Mouse (Mus musculus): ENCODE results near the gene Atp23. TPM values are rescaled to one million over a fixed set of nuclear protein-coding genes. Genes with fewer than 3 reads are reported as not detected.

Atp23 gene
- polyA plus RNA-seq, 2 experiments = 14.6 to 20.4 TPM

- Histone ChIP-seq H3K4me1 (ENCODE audit: control insufficient read depth, insufficient read depth, low read length) (peaks cover 15% of the 10 kb centered on the region), H3K9ac (ENCODE audit: low read depth, low read length, severe bottlenecking) (no peak overlapping the region), H3K9me3 (ENCODE audit: control insufficient read depth, low read length) (0 out of 2 replicates have a peak, but pooled peaks cover 5% of the 10 kb centered on the region), H3K27ac (replicated peaks; ENCODE audit: low read depth, low read length) (no peak overlapping the region), H3K4me3 (replicated peaks; ENCODE audit: low read length) (no peak overlapping the region), H3K36me3 (ENCODE audit: control insufficient read depth, insufficient read depth, low read length) (no peaks in the 10 kb centered on the region), H3K4me2 (replicated peaks; ENCODE audit: low read depth, low read length, severe bottlenecking) (peak overlapping the region; percentile 41; the same call in 1 of the 2 replicates), H3K27me3 (ENCODE audit: control insufficient read depth, insufficient read depth, low read length) (no peaks in the 10 kb centered on the region)
- WGBS = 44% methylated on average over 12 of the region's 12 CpGs
- DNase-seq (ENCODE audit: low spot score) = no peak
- no peak for ATAC-seq (ENCODE audit: low FRiP score, low read depth)
- TF ChIP-seq POLR2A (IDR thresholded peaks at IDR 0.05; ENCODE audit: borderline replicate concordance, extremely low read depth, insufficient read depth, insufficient read length) = no peak
These were observed 56.5 kb downstream of the Atp23 start for GRCm38 (mm10) chr10:126844689-126845088.

- DNase-seq (ENCODE audit: low spot score) (no peak), ATAC-seq (ENCODE audit: low FRiP score, low read depth) (no peak)
- Histone ChIP-seq H3K36me3 (ENCODE audit: control insufficient read depth, insufficient read depth, low read length) (no peaks in the 10 kb centered on the region), H3K27ac (replicated peaks; ENCODE audit: low read depth, low read length) (no peak overlapping the region), H3K4me1 (ENCODE audit: control insufficient read depth, insufficient read depth, low read length) (peaks cover 3% of the 10 kb centered on the region), H3K9ac (ENCODE audit: low read depth, low read length, severe bottlenecking) (no peak overlapping the region), H3K9me3 (ENCODE audit: control insufficient read depth, low read length) (0 out of 2 replicates have a peak, but pooled peaks cover 5% of the 10 kb centered on the region), H3K4me3 (replicated peaks; ENCODE audit: low read length) (no peak overlapping the region), H3K27me3 (ENCODE audit: control insufficient read depth, insufficient read depth, low read length) (no peaks in the 10 kb centered on the region), H3K4me2 (replicated peaks; ENCODE audit: low read depth, low read length, severe bottlenecking) (no peak overlapping the region)
- no peak for TF ChIP-seq POLR2A (IDR thresholded peaks at IDR 0.05; ENCODE audit: borderline replicate concordance, extremely low read depth, insufficient read depth, insufficient read length)
These were observed 60.9 kb downstream of the Atp23 start for GRCm38 (mm10) chr10:126840266-126840665.

GRCm38 (mm10) chr10:126833006-126833405, 68.1 kb downstream of the Atp23 start:
- Histone ChIP-seq H3K4me3 (replicated peaks; ENCODE audit: low read length) (no peak overlapping the region), H3K4me2 (replicated peaks; ENCODE audit: low read depth, low read length, severe bottlenecking) (no peak overlapping the region), H3K9ac (ENCODE audit: low read depth, low read length, severe bottlenecking) (no peak overlapping the region), H3K27me3 (ENCODE audit: control insufficient read depth, insufficient read depth, low read length) (no peaks in the 10 kb centered on the region), H3K27ac (replicated peaks; ENCODE audit: low read depth, low read length) (no peak overlapping the region), H3K36me3 (ENCODE audit: control insufficient read depth, insufficient read depth, low read length) (no peaks in the 10 kb centered on the region), H3K4me1 (ENCODE audit: control insufficient read depth, insufficient read depth, low read length) (no peaks in the 10 kb centered on the region; the same call in 1 of the 2 replicates), H3K9me3 (ENCODE audit: control insufficient read depth, low read length) (no peaks in the 10 kb centered on the region)
- DNase-seq (ENCODE audit: low spot score) (no peak), ATAC-seq (ENCODE audit: low FRiP score, low read depth) (no peak)
- TF ChIP-seq POLR2A (IDR thresholded peaks at IDR 0.05; ENCODE audit: borderline replicate concordance, extremely low read depth, insufficient read depth, insufficient read length) = no peak
- 42% methylated on average over 5 of the region's 5 CpGs for WGBS

- no peak for DNase-seq (ENCODE audit: low spot score)
- peak; percentile 48; the same call in 1 of the 2 replicates for ATAC-seq (ENCODE audit: low FRiP score, low read depth)
- 64% methylated on average over 5 of the region's 5 CpGs for WGBS
- no peak overlapping the region for H3K9ac ChIP-seq (ENCODE audit: low read depth, low read length, severe bottlenecking)
- no peaks in the 10 kb centered on the region for H3K27me3 ChIP-seq (ENCODE audit: control insufficient read depth, insufficient read depth, low read length)
- no peaks in the 10 kb centered on the region; the same call in 1 of the 2 replicates for H3K4me1 ChIP-seq (ENCODE audit: control insufficient read depth, insufficient read depth, low read length)
- no peaks in the 10 kb centered on the region for H3K9me3 ChIP-seq (ENCODE audit: control insufficient read depth, low read length)
- no peak overlapping the region for H3K4me2 ChIP-seq (replicated peaks; ENCODE audit: low read depth, low read length, severe bottlenecking)
- H3K27ac ChIP-seq (replicated peaks; ENCODE audit: low read depth, low read length) = no peak overlapping the region
- H3K4me3 ChIP-seq (replicated peaks; ENCODE audit: low read length) = no peak overlapping the region
- TF ChIP-seq POLR2A (IDR thresholded peaks at IDR 0.05; ENCODE audit: borderline replicate concordance, extremely low read depth, insufficient read depth, insufficient read length) = no peak
- no peaks in the 10 kb centered on the region for H3K36me3 ChIP-seq (ENCODE audit: control insufficient read depth, insufficient read depth, low read length)
These were observed 69.8 kb downstream of the Atp23 start for GRCm38 (mm10) chr10:126831329-126831728.

- DNase-seq (ENCODE audit: low spot score) = no peak
- peaks cover 4% of the 10 kb centered on the region; the same call in 1 of the 2 replicates for H3K9me3 ChIP-seq (ENCODE audit: control insufficient read depth, low read length)
- H3K4me1 ChIP-seq (ENCODE audit: control insufficient read depth, insufficient read depth, low read length) = no peaks in the 10 kb centered on the region; the same call in 1 of the 2 replicates
- H3K36me3 ChIP-seq (ENCODE audit: control insufficient read depth, insufficient read depth, low read length) = no peaks in the 10 kb centered on the region
- no peak overlapping the region for H3K4me3 ChIP-seq (replicated peaks; ENCODE audit: low read length)
- TF ChIP-seq POLR2A (IDR thresholded peaks at IDR 0.05; ENCODE audit: borderline replicate concordance, extremely low read depth, insufficient read depth, insufficient read length) = no peak
- H3K27me3 ChIP-seq (ENCODE audit: control insufficient read depth, insufficient read depth, low read length) = no peaks in the 10 kb centered on the region
- ATAC-seq (ENCODE audit: low FRiP score, low read depth) = no peak
- no peak overlapping the region for H3K4me2 ChIP-seq (replicated peaks; ENCODE audit: low read depth, low read length, severe bottlenecking)
- no peak overlapping the region for H3K27ac ChIP-seq (replicated peaks; ENCODE audit: low read depth, low read length)
- 67% methylated on average over 7 of the region's 7 CpGs for WGBS
- H3K9ac ChIP-seq (ENCODE audit: low read depth, low read length, severe bottlenecking) = no peak overlapping the region
These were observed 72.5 kb downstream of the Atp23 start for GRCm38 (mm10) chr10:126828618-126829017.

Data from limb, embryonic 14.5 days (tissue).